Mouse (Mus musculus): Measurements from ENCODE around the gene Rnf212b.
"Not testable (repeated sequence)": the region's sequence is repeated elsewhere in the genome, so short reads cannot be mapped to it uniquely, and the experiment has no call there.

Gene Rnf212b

GRCm38 (mm10) chr14:54813991-54814390, at the start of gene Rnf212b:
Gene Rnf212b, plus strand, starts transcription at chr14:54814141.
- DNase-seq, result no peak

- not testable (repeated sequence) for DNase-seq
Measured at GRCm38 (mm10) chr14:54766937-54767336, 47.0 kb upstream of the Rnf212b start.

GRCm38 (mm10) chr14:54768314-54769067, 45.5 kb upstream of the Rnf212b start:
- no peak for DNase-seq

- no peak for DNase-seq
Measured at GRCm38 (mm10) chr14:54769068-54769425, 44.9 kb upstream of the Rnf212b start.

- no peak for DNase-seq
Measured at GRCm38 (mm10) chr14:54770373-54770772, 43.6 kb upstream of the Rnf212b start.

- no peak for DNase-seq
Measured at GRCm38 (mm10) chr14:54772333-54772856, 41.5 kb upstream of the Rnf212b start.

GRCm38 (mm10) chr14:54775534-54776041, 38.4 kb upstream of the Rnf212b start:
- DNase-seq, result no peak

- no peak for DNase-seq
Measured at GRCm38 (mm10) chr14:54776768-54777167, 37.2 kb upstream of the Rnf212b start.

- DNase-seq, result no peak
Measured at GRCm38 (mm10) chr14:54777893-54778292, 36.0 kb upstream of the Rnf212b start.

GRCm38 (mm10) chr14:54780084-54780483, 33.9 kb upstream of the Rnf212b start:
- DNase-seq, result no peak

GRCm38 (mm10) chr14:54780836-54781609, 32.9 kb upstream of the Rnf212b start:
- DNase-seq, result peak; percentile 78

- peak; percentile 70 for DNase-seq
Measured at GRCm38 (mm10) chr14:54781610-54782365, 32.2 kb upstream of the Rnf212b start, which contains the start of gene Slc7a8. Gene Slc7a8, minus strand, starts transcription at chr14:54781946.

GRCm38 (mm10) chr14:54782971-54783370, 31.0 kb upstream of the Rnf212b start:
- peak; percentile 69 for DNase-seq

GRCm38 (mm10) chr14:54785898-54786297, 28.0 kb upstream of the Rnf212b start:
- DNase-seq, result peak; percentile 66

- peak; percentile 33 for DNase-seq
Measured at GRCm38 (mm10) chr14:54786489-54786888, 27.5 kb upstream of the Rnf212b start.

- no peak for DNase-seq
Measured at GRCm38 (mm10) chr14:54787226-54787625, 26.7 kb upstream of the Rnf212b start.

- DNase-seq, result no peak
Measured at GRCm38 (mm10) chr14:54788231-54788630, 25.7 kb upstream of the Rnf212b start.

- DNase-seq, result no peak
Measured at GRCm38 (mm10) chr14:54792166-54792565, 21.8 kb upstream of the Rnf212b start.

- DNase-seq, result no peak
Measured at GRCm38 (mm10) chr14:54793351-54793750, 20.6 kb upstream of the Rnf212b start.

GRCm38 (mm10) chr14:54793894-54794830, 19.8 kb upstream of the Rnf212b start:
- peak; percentile 27 for DNase-seq

GRCm38 (mm10) chr14:54795901-54796300, 18.0 kb upstream of the Rnf212b start:
- no peak for DNase-seq

GRCm38 (mm10) chr14:54796760-54797159, 17.2 kb upstream of the Rnf212b start:
- DNase-seq, result no peak

Data from kidney, adult 11 months (tissue).